Mouse (Mus musculus) MEL (cell line): ENCODE data around the gene Myh10. TPM values are rescaled to one million over a fixed set of nuclear protein-coding genes. Genes with fewer than 3 reads are reported as not detected.

ENCODE experiments used
- DNase-seq: peaks from one replicate; pipeline ENCODE4 v3.0.0; 2011; ENCODE audit warnings: low read depth, low spot score
- H3K27ac ChIP-seq: 2 replicates; pipeline ENCODE4 v1.5.1; 2012; ENCODE audit warnings: low read depth, mild to moderate bottlenecking, control low read depth, low read length, moderate library complexity; ENCODE audit not compliant: control insufficient read depth
- H3K27me3 ChIP-seq, 2 experiments: fragments of 150-350 bp in 1 of 2; sonication (generic) in 1 of 2; 2 replicates each; pipeline ENCODE4 v1.6.1; 2012; ENCODE audit warnings: low read length in 2 of 2, mild to moderate bottlenecking in 2 of 2, improper control_type of control experiment in 1 of 2, moderate library complexity in 1 of 2; ENCODE audit not compliant: insufficient read depth in 2 of 2, control insufficient read depth in 1 of 2
- H3K36me3 ChIP-seq, 2 experiments: 2 replicates each; pipeline ENCODE4 v1.6.1; 2012 to 2014; ENCODE audit warnings: low read length in 2 of 2, improper control_type of control experiment in 1 of 2, inconsistent platforms in 1 of 2, mild to moderate bottlenecking in 1 of 2; ENCODE audit not compliant: insufficient read depth in 2 of 2, control insufficient read depth in 1 of 2
- H3K4me1 ChIP-seq, 2 experiments: fragments of 150-350 bp in 1 of 2; sonication (generic) in 1 of 2; 2 replicates each; pipeline ENCODE4 v1.6.1; 2012; ENCODE audit warnings: low read length in 2 of 2, improper control_type of control experiment in 1 of 2, mild to moderate bottlenecking in 1 of 2; ENCODE audit not compliant: insufficient read depth in 2 of 2, control insufficient read depth in 1 of 2
- H3K4me3 ChIP-seq, 2 experiments: fragments of 150-350 bp in 1 of 2; sonication (generic) in 1 of 2; 2 replicates each; pipeline ENCODE4 v1.5.1; 2012; ENCODE audit warnings: low read depth in 2 of 2, low read length in 2 of 2, mild to moderate bottlenecking in 2 of 2, moderate library complexity in 2 of 2, control low read depth in 1 of 2, improper control_type of control experiment in 1 of 2; ENCODE audit not compliant: control insufficient read depth in 1 of 2, insufficient read depth in 1 of 2
- H3K79me2 ChIP-seq: 2 replicates; pipeline ENCODE4 v1.6.1; 2012; ENCODE audit warnings: mild to moderate bottlenecking, low read length, moderate library complexity; ENCODE audit not compliant: control insufficient read depth, poor library complexity, insufficient read depth
- H3K9ac ChIP-seq: 2 replicates; pipeline ENCODE4 v1.6.1; 2012; ENCODE audit warnings: low read depth, mild to moderate bottlenecking, control low read depth, low read length, moderate library complexity; ENCODE audit not compliant: control insufficient read depth, poor library complexity, severe bottlenecking
- H3K9me3 ChIP-seq: fragments of 150-350 bp; sonication (generic); replicated peaks from 2 replicates; pipeline ENCODE4 v1.6.1; 2012; ENCODE audit warnings: mild to moderate bottlenecking, low read length, improper control_type of control experiment, moderate library complexity; ENCODE audit not compliant: insufficient read depth
- BHLHE40 ChIP-seq: IDR thresholded peaks from 2 replicates; pipeline ENCODE4 v1.6.1; 2012; ENCODE audit warnings: low read depth, mild to moderate bottlenecking, inconsistent platforms, low read length, improper control_type of control experiment, borderline replicate concordance
- CHD2 ChIP-seq: IDR thresholded peaks from 2 replicates; pipeline ENCODE4 v1.6.1; 2011; ENCODE audit warnings: low read length, improper control_type of control experiment
- CTCF ChIP-seq, 3 experiments: IDR thresholded peaks in 2 of 3; conservative IDR thresholded peaks in 1 of 3; 2 replicates each; pipeline ENCODE4 v1.5.1; 2011 to 2012; ENCODE audit warnings: low read length in 3 of 3, low read depth in 2 of 3, mild to moderate bottlenecking in 2 of 3, improper control_type of control experiment in 1 of 3, inconsistent platforms in 1 of 3, mixed read lengths in 1 of 3, moderate library complexity in 1 of 3; ENCODE audit not compliant: control insufficient read depth in 1 of 3, insufficient read depth in 1 of 3, poor library complexity in 1 of 3, severe bottlenecking in 1 of 3
- ELF1 ChIP-seq: IDR thresholded peaks from 2 replicates; pipeline ENCODE4 v1.6.1; 2014; ENCODE audit warnings: low read depth, mild to moderate bottlenecking, inconsistent platforms, low read length, improper control_type of control experiment, moderate library complexity
- GATA1 ChIP-seq: IDR thresholded peaks from 2 replicates; pipeline ENCODE4 v1.6.1; 2011; ENCODE audit warnings: low read depth, low read length, improper control_type of control experiment
- MAFK ChIP-seq: IDR thresholded peaks from 2 replicates; pipeline ENCODE4 v1.6.1; 2011; ENCODE audit warnings: low read depth, mild to moderate bottlenecking, low read length, improper control_type of control experiment, borderline replicate concordance
- POLR2A ChIP-seq, 2 experiments: IDR thresholded peaks; 2 replicates each; pipeline ENCODE4 v1.6.1; 2011 to 2012; ENCODE audit warnings: low read length in 2 of 2, mild to moderate bottlenecking in 2 of 2, control low read depth in 1 of 2, improper control_type of control experiment in 1 of 2, low read depth in 1 of 2, moderate library complexity in 1 of 2; ENCODE audit not compliant: control insufficient read depth in 1 of 2, insufficient read depth in 1 of 2, poor library complexity in 1 of 2
- POLR2AphosphoS2 ChIP-seq: IDR thresholded peaks from 2 replicates; pipeline ENCODE4 v1.6.1; 2011; ENCODE audit warnings: low read length, improper control_type of control experiment
- POLR2AphosphoS5 ChIP-seq: IDR thresholded peaks from 2 replicates; pipeline ENCODE4 v1.6.1; 2012; ENCODE audit warnings: low read depth, borderline replicate concordance, mild to moderate bottlenecking, inconsistent platforms, low read length, moderate library complexity, mixed read lengths
- RCOR1 ChIP-seq: IDR thresholded peaks from 2 replicates; pipeline ENCODE4 v1.6.1; 2012; ENCODE audit warnings: low read depth, mild to moderate bottlenecking, inconsistent platforms, low read length, improper control_type of control experiment
- SIN3A ChIP-seq: IDR thresholded peaks from 2 replicates; pipeline ENCODE4 v1.6.1; 2012; ENCODE audit warnings: low read length, improper control_type of control experiment, inconsistent platforms
- SMC3 ChIP-seq: IDR thresholded peaks from 2 replicates; pipeline ENCODE4 v1.6.1; 2011; ENCODE audit warnings: low read depth, low read length, improper control_type of control experiment
- UBTF ChIP-seq: IDR thresholded peaks from 2 replicates; pipeline ENCODE4 v1.6.1; 2012; ENCODE audit warnings: low read depth, mild to moderate bottlenecking, inconsistent platforms, low read length, improper control_type of control experiment, moderate library complexity, borderline replicate concordance; ENCODE audit not compliant: insufficient read depth
- ZC3H11A ChIP-seq: IDR thresholded peaks from 2 replicates; pipeline ENCODE4 v1.6.1; 2012; ENCODE audit warnings: low read depth, mild to moderate bottlenecking, inconsistent platforms, low read length, improper control_type of control experiment
- ZKSCAN1 ChIP-seq: IDR thresholded peaks from 2 replicates; pipeline ENCODE4 v1.6.1; 2012; ENCODE audit warnings: low read depth, mild to moderate bottlenecking, inconsistent platforms, low read length, improper control_type of control experiment, moderate library complexity
- polyA plus RNA-seq, 2 experiments: library from polyadenylated mRNA; stranded (reverse) in 1 of 2; unstranded in 1 of 2; fragments of >175 nt in 1 of 2; fragments of >200 nt in 1 of 2; gene quantifications; 2 replicates each; pipeline versions ENCODE4 v1.2.1 to v1.2.4; 2012; ENCODE audit warnings: low replicate concordance in 2 of 2, low read depth in 1 of 2; ENCODE audit not compliant: insufficient read length in 2 of 2, insufficient read depth in 1 of 2, missing spikeins in 1 of 2
- total RNA-seq: library from RNA; depleted of rRNA; stranded (reverse); fragments of 300-350 nt; gene quantifications from 2 replicates; pipeline ENCODE4 v1.2.3, GENCODE M21; 2012

Gene Myh10
- total and polyA plus RNA-seq, 3 experiments = 99.3 to 187 (median 127) TPM

GRCm38 (mm10) chr11:68782336-68782735 is 91.0 kb downstream of the Myh10 start:
- Histone ChIP-seq H3K9ac (no peak overlapping the region), H3K79me2 (no peaks in the 10 kb centered on the region), H3K4me1 (no peaks in the 10 kb centered on the region), H3K36me3 (peaks cover 0 to 58% of the 10 kb centered on the region in 2 experiments; a peak in 2 of 4 replicates), H3K9me3 (no peaks in the 10 kb centered on the region), H3K27ac (no peak overlapping the region), H3K27me3 (no peaks in the 10 kb centered on the region), H3K4me3 (no peak overlapping the region)
- no peak for DNase-seq
- TF ChIP-seq POLR2AphosphoS2 (peak; percentile 11; the same call in 1 of the 2 replicates), RCOR1 (no peak), CTCF (IDR thresholded peaks at IDR 0.05 in 2 of 3, conservative IDR thresholded peaks at IDR 0.05 in 1 of 3; ENCODE audit: control insufficient read depth in 1 of 3, insufficient read depth in 1 of 3, low read depth in 2 of 3, low read length in 3 of 3, poor library complexity in 1 of 3, severe bottlenecking in 1 of 3) (no peak), POLR2A (IDR thresholded peaks at IDR 0.05; ENCODE audit: control insufficient read depth in 1 of 2, insufficient read depth in 1 of 2, low read depth in 1 of 2, low read length in 2 of 2, poor library complexity in 1 of 2) (0 out of 4 replicates have a peak, but pooled peaks of 1 of the 2 experiments have one; percentile 40), CHD2 (no peak), GATA1 (no peak), SMC3 (no peak)

DNA sequence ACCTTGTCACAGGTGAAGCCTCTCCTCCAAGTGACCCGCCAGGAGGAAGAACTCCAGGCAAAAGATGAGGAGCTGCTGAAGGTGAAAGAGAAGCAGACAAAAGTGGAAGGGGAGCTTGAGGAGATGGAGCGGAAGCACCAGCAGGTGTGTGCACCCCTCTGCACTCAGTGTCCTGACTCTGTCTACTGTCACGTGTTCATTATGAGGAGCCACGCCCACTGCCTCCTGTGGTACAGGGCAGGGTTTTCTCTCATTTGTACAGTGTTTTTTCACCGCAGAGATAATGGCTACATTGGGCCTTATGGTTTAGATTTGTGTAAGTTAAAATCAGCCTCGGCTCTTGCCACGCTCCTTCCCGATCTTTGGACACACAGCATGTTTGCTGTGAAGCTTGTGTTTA is 94.5 kb downstream of the Myh10 start:
- TF ChIP-seq BHLHE40 = no peak
- no peak for TF ChIP-seq ZC3H11A
- no peak for TF ChIP-seq SIN3A
- TF ChIP-seq ZKSCAN1 = no peak
- no peak for TF ChIP-seq UBTF
- TF ChIP-seq MAFK = no peak
- DNase-seq = no peak
- no peak overlapping the region for H3K4me3 ChIP-seq
- no peaks in the 10 kb centered on the region for H3K4me1 ChIP-seq
- H3K9ac ChIP-seq = no peak overlapping the region
- peaks cover 0 to 57% of the 10 kb centered on the region in 2 experiments; a peak in 2 of 4 replicates for H3K36me3 ChIP-seq
- H3K9me3 ChIP-seq = no peaks in the 10 kb centered on the region
- no peaks in the 10 kb centered on the region for H3K79me2 ChIP-seq
- H3K27ac ChIP-seq = no peak overlapping the region
- no peaks in the 10 kb centered on the region for H3K27me3 ChIP-seq

DNA sequence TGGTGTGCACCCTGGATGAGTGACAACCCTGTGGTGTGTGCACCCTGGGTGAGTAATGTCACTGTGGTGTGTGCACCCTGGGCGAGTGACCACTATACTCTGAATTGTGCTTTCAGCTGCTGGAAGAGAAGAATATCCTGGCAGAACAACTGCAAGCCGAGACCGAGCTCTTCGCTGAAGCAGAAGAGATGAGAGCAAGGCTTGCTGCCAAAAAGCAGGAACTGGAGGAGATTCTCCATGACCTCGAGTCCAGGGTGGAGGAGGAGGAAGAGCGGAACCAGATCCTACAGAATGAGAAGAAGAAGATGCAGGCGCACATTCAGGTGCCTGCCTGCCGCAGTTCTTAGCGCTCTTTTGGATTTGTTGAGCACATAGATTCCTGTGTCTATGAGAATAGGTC is 95.9 kb downstream of the Myh10 start:
- H3K79me2 ChIP-seq = no peaks in the 10 kb centered on the region
- no peaks in the 10 kb centered on the region for H3K9me3 ChIP-seq
- TF ChIP-seq POLR2AphosphoS5 = peak; percentile 61; the same call in 1 of the 2 replicates
- no peak for TF ChIP-seq ELF1
- H3K27me3 ChIP-seq = no peaks in the 10 kb centered on the region
- no peak overlapping the region for H3K4me3 ChIP-seq
- H3K36me3 ChIP-seq = peaks cover 0 to 60% of the 10 kb centered on the region in 2 experiments; a peak in 2 of 4 replicates
- H3K27ac ChIP-seq = no peak overlapping the region
- no peaks in the 10 kb centered on the region for H3K4me1 ChIP-seq
- no peak overlapping the region for H3K9ac ChIP-seq
- no peak for DNase-seq
